Mouse (Mus musculus): ENCODE measurements around the gene Cops3.

DNA sequence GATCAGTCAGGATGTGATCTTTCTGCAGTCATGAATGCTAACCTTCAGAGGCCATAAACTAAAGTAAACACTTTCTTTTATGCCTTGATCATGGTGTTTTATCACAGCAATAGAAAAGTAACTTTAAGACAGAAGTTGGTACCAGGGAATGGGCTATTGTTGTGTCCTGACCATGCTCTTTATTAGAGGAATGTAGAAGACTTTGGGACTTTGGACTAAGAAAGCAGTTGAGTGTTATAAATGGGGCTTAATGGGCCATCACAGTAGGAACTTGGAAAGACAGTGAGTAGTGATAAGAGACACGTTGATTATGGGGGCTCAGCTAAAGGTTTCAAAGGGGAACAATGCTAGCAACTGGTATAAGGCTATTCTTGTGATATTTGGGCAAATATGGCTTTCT lies 47.3 kb upstream of the Cops3 start:
- TF ChIP-seq USF1 (IDR thresholded peaks at IDR 0.05; ENCODE audit: low read depth) = no peak
- TF ChIP-seq MYOG (IDR thresholded peaks at IDR 0.05; ENCODE audit: control insufficient read depth in 1 of 3, insufficient read depth in 1 of 3, insufficient read length in 2 of 3, low read depth in 2 of 3) = no peak
- TF ChIP-seq POLR2A (IDR thresholded peaks at IDR 0.05; ENCODE audit: insufficient read length, low read depth) = no peak
- no peak for TF ChIP-seq REST (IDR thresholded peaks at IDR 0.05; ENCODE audit: insufficient read depth, insufficient read length)
- no peak for TF ChIP-seq CEBPB (IDR thresholded peaks at IDR 0.05; ENCODE audit: insufficient read depth, poor library complexity, severe bottlenecking)
- TF ChIP-seq MAX (IDR thresholded peaks at IDR 0.05; ENCODE audit: low read depth) = no peak
- TF ChIP-seq SRF (IDR thresholded peaks at IDR 0.05; ENCODE audit: control insufficient read depth, insufficient read length, low read depth) = no peak

All from myocyte (in vitro differentiated cells).